Mouse (Mus musculus) CH12F3 (cell line): ENCODE data around the gene Sult4a1.

Experiments used
- in situ Hi-C: fragments of 300-500 bp; cut with MboI; formaldehyde crosslinking; loops from 2 replicates; pipeline ENCODE4 v1.14.3; 2020; ENCODE audit warnings: low sequenced_read_pairs

The Sult4a1 gene

GRCm38 (mm10) chr15:84053240-84053639 is 52.3 kb downstream of the Sult4a1 start:
- in situ Hi-C loops, result loop anchor here (25.0 kb wide), 1 partner anchor 191 kb away; no protein-coding TSS in a partner anchor

DNA sequence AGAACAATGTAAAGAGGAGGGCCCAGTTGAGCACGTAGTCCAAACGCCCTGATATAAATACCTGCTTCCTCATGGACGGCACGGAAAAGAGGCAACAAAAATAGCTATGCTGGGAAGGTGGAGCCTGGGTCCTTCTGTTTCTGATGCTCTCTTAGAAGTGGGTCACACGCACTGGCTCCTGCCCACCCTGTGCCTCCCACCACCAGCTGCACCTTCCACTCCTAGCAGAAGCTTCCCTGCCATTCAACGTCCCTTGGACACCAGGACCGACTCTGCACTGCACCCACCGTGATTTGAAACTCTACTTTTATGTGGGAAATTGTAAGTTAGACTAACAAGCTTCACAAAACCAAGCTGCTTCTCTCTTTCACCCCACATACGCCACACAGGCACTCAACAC is 53.2 kb downstream of the Sult4a1 start:
- in situ Hi-C loops, result loop anchor here (25.0 kb wide), 1 partner anchor 190 kb away; no protein-coding TSS in a partner anchor

GRCm38 (mm10) chr15:84049570-84049969 is 56.0 kb downstream of the Sult4a1 start:
- in situ Hi-C loops, result no loop called here

GRCm38 (mm10) chr15:84045562-84045961 is 60.0 kb downstream of the Sult4a1 start:
- in situ Hi-C loops, result no loop called here

DNA sequence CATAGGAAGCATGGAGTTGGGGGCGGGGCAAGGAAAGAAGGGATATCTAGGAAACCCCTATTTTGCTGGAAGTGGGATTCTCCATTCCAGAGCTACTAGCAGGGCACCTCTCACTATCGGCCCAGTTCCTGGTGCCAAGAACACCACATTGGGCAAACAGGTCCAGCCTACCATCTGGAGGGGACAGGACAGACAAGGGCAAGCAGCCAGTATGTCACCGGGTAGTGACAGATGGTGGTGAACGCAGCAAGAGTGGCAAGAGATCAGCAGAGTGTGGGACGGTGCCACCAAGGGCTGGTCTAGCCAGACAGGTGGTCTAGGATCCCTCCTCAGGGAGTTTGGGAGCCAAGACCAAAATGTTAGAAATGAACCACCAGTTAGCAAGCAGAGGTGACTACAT is 68.5 kb downstream of the Sult4a1 start:
- in situ Hi-C loops, result no loop called here
